Mouse (Mus musculus): ENCODE results near the gene Utp4.
"Not testable (repeated sequence)": the region's sequence is repeated elsewhere in the genome, so short reads cannot be mapped to it uniquely, and the experiment has no call there.

Gene Utp4

DNA sequence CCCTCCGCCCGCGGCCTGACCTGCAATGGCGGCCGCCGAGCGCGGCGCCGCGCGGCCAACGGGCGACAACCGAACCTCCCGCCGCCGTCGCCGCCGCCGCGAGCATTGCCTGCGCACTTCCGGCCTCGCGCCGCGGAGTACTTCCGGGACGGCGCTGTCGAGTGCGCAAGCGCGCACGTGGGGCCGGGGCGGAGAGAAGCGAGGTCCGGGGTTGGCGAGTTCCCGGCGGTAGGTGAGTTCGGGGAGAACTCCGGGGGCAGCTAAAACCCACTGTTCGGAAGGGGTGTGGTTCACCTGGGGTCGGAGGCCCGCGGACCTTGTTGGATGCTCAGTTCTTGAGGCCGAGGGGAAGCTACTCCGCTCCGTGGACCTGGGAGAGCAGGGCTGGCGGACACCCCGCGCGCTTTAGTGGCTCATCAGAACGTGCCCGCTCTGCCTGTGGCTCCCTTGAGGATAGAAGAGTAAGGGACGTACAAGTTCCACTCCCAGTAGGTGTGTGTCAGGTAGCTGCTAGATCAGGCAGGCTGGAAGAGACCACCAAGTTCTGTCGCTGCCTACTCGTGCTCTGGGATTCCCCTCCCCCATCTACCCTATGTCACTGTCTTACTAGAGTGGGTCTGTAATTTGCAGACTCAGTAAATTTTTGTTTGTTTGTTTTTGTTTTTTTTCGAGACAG is at the start of gene Utp4:
Utp4 (plus strand) TSS at position 156 of the 676 bp plus-strand sequence.
- peak; percentile 86 for DNase-seq (ENCODE audit: low read depth, low spot score)

DNA sequence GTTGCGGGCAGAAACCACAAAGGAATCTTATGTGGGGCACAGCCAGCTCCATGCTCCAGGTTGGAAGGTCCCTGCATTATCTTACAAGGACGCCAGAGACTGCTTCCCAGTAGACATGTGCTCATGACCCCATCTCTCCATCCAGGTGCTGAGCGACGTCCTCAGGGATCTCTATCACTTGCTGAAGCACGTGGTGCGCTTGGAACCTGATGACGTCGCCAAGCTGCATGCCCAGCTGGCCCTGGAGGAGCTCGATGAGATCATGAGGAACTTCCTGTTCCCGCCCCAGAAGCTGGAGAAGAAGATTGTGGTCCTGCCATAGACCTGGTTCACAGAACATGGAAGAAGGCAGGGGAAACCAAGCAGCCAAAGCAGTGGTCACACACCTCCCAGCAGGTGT is 43.4 kb upstream of the Utp4 start:
- DNase-seq (ENCODE audit: low read depth, low spot score): no peak

DNA sequence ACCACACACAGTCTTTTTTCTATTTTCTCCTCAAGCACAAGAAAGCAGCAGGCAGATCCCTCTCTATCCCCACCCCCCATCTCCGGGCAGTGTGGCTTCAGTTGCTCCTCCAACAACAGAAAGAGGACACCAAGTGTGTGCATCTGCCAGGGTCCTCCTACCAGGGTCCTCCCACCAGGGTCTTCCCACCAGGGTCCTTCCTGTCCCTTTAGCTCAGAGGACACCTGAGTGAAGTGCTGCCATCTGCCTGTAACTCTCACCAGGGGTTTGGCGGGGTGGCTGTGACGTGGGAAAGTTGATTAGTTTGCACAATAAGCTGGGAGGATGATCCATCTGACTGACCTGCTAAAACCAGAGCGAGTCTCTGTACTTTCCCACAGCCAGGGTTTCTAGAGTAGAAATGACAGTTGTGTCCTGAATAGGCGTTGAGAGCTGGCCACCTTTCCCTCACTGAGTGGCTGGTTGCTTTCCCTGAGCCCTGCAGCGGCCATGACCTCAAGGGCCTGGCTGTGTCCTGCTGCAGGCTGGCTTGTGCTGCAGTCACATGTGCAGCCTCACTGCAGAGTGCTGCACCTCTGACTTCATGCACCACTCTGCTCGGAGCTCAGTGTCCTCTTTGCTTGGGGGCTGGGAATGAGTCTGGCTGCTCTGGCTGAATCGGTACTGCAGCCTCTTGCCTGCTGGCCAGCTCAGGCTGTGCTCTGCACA is 38.7 kb upstream of the Utp4 start:
- DNase-seq (ENCODE audit: low read depth, low spot score): no peak

DNA sequence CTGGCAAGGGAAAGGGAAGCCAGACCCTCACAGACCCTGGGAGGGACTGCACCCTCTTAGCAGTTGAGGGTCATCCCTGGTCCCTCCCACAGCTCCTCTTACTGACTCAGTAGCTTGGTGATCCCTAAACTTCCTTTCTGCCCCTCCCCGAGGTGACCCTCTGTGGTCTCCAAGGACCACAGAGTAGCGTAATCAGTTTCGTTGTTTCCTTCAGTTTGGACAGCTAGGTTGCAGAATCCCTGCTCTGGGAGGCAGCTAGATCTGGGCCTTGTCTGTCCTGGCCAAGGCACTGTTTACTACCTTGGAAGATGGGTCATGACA is 38.2 kb upstream of the Utp4 start:
- no peak for DNase-seq (ENCODE audit: low read depth, low spot score)

DNA sequence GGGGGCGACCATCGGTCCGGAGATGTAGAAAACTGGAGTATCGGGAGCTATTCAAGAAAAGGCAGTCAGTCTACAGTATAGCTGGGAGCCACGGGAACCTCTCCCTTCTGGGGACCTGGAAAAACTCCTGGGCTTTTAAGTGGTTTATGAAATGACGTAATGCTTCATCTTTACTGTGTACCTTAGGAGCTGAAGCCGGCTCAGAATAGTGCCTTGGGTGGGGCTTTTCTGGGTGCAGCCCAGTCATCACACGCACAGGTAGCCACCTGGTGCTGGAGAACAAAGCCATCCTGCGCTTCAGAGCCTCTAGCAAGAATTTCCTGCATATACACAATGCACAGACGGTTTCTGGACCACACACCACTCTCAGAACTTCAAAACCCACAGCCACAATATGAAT is 30.6 kb upstream of the Utp4 start:
- DNase-seq (ENCODE audit: low read depth, low spot score): no peak

DNA sequence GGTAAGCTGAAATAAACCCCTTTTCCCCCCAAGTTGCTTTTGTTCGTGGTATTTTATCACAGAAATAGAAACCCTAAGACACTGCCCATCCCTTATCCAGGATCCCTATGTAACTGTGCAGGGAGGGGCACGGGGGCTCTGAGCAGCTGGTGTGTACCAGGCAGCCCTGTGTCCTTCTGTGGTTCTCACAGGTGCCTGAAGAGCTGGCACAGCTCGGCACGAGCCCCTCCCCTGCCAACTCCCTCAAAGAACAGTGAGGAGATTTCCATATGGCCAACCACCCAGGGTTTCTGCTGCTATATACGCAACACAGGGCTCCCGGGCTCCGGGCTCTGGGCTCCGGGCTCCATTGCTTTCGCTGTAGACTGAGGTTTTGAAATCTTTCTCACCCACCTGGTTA is 28.1 kb upstream of the Utp4 start:
- DNase-seq (ENCODE audit: low read depth, low spot score): no peak

DNA sequence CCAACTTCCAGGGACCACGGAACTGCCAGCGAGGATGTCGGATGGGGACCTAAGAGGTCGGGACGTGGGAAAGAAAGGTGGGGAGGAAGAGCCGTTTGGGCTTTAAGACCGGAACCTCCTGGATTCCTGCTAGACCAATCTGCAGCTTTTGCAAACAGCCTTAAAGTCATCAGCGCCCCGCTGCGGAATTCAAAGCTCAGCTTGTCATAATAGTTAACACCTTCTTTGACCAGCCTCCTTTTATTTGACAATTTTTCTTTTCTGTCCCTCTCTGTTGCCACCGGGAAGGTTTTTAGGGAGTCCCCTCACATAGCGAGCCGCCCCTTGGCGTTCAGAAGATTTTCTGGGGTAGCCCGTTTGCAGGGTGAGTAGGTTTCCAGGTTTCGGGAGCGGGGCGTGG is 23.4 kb upstream of the Utp4 start, which contains the start of gene Has3:
Has3 (plus strand) TSS at position 192 of the 400 bp plus-strand sequence.
- peak; percentile 35 for DNase-seq (ENCODE audit: low read depth, low spot score)

DNA sequence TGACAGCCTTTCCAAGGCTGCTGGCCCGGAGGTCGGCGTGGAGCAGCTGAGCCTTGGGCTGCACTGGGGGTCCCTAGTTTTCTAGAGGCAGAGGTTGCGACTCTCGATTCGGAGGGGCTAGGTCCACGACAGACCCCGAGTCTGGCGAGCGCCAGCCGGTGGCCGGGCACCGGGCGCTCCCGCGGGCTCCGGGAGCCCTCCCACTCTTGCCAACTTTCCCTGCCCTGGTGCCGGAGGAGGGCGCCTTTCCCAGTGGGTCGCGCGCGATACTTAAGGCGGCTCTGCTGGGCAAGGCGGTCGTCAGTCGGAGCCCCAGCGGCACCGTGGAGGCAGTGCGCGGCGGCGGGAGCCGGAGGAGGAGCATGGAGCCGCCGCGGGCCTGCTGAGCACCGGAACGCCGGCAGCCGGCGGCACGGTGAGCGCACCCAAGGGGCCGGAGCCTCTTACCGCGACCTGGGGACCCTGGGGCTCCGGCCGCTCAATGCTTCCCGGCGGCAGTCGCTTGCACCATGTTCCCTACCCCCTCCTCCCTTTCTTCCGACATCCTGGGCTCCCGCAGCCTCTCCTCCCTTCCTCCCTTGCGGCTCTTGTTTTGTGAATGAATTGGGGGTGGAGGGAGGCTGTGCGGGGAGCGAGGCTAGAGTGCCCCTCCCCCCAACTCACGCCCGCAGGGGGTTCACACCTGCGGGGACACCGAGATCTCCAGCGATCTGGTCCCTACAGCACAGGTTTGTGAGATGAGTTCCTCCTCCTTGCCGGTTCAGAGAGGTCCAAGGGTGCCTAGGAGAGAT is 22.7 kb upstream of the Utp4 start:
- peak; percentile 24 for DNase-seq (ENCODE audit: low read depth, low spot score)

DNA sequence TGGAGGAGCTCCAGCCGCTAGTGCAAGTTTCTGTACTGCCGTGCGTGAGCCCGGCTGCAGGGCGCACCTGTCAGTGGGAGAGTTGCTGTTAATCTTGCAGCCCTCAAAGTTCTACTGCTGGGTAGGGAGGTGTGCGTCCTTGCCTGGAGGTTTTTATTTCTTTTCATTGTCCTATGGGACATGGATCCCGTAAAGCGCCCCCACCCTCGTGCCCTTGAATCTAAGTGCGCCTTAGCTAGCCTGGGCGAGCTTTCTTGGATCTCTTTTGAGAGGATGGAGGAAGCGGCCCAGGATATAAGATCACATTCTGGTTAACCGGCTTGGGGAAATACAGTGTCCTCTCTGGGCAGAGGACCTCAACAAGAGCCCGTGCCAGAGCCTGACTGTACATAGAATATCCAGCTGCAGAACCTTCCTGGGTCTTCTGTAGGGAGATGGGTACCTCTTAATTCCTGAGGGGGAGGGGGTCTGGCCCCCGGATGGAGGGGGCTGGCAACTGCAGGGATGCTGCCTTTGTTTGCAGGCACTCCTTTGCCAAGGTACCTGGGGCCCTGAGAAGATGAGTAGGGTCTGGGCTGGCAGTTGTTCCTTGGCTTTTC is 22.0 kb upstream of the Utp4 start:
- no peak for DNase-seq (ENCODE audit: low read depth, low spot score)

DNA sequence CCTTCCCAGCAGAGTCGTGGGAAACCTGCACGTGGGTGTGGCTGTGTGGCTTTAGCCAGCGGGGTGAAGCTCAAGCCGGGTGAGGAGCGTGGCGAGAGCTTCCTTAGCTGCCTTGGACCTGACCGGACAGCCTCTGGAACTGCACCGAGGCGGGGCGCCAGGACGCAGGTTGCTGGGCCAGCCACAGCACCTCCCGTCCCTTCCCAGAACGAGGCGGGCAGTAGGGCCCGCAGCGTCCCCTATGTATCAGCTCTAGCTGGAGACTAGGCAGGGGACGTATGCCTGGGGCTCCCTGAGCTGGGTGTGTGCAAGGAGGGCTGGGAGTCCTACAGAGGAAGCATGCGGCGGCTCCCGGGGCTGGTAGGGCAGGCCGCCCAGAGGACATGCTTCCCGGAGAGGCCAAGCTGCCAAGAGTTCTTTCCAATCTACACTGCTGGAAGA is 21.5 kb upstream of the Utp4 start:
- peak; percentile 25 for DNase-seq (ENCODE audit: low read depth, low spot score)

DNA sequence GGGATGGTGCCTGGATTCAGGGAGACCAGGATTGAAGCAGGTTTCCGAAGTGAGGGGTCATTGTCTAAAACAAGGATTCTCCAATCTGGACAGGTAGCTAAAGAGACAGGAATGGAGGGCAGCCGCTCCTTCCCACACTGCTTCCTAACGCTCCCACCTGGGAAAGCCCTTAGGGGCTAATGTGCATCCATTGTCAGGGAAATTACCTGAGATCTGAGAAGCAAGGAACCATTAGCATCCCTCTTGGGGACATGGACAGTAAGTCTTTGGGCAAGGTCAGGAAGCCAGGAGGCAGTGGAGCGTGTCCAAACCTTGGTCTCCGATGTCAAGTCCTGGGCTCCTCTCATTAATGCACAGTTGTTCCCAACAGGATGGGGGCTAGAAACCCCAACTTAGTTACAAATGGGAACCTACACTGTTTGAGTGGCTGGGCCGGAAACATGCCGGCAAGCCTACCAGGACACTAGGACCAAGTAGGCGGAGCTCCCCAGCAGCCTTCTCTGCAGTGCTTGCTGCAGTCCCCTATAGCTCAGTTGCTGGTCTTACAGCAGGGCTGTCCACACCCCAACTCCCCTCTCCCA is 20.9 kb upstream of the Utp4 start:
- DNase-seq (ENCODE audit: low read depth, low spot score): no peak

DNA sequence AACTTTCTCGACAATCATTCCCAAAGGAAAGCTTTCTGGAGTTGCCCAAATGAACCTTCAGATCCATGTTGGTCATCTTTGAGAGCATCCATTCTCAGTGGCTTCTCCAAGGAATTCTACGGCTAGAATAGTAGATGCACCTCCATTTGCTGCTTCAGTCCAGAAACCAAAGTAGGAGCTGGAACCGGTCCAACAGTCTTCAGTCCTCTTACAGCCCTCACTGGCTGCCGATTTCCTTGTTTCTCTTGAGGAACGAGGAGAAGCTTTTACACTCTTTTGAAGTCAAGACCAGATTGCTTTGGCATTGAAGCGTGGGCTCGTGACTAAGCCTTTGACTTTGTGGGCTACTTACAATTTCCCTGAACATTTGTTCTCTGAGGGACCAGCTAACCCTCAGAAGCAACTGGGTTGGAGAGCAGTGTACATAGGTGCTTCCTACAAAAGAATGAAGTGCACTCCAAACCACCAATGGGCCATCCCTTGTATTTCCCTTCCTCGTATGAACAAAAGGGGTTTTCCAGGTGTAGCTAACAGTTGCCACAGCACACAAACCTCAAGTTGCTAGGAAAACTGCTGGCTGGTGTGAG is 13.2 kb upstream of the Utp4 start:
- no peak for DNase-seq (ENCODE audit: low read depth, low spot score)

DNA sequence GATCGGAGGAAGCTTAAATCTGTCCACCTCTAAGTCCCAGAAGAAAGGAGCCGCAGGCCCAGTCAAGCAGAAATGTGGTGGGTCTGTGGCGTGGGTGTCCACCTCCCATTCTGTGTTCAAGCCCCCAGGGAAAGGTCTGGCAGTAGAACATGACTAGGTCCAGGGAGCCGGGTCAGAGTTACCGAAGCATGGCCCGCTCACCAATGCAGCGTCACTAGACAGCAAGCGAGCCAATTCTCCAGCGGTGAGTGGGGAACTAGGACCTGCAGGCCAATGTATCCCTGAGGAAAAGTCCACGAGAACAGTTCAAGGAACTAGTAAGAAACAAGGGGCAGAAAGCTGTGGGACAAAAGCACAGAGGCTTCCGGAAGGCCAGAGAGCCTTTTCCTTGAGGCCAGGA is 9.3 kb upstream of the Utp4 start:
- not testable (repeated sequence) for DNase-seq (ENCODE audit: low read depth, low spot score)

DNA sequence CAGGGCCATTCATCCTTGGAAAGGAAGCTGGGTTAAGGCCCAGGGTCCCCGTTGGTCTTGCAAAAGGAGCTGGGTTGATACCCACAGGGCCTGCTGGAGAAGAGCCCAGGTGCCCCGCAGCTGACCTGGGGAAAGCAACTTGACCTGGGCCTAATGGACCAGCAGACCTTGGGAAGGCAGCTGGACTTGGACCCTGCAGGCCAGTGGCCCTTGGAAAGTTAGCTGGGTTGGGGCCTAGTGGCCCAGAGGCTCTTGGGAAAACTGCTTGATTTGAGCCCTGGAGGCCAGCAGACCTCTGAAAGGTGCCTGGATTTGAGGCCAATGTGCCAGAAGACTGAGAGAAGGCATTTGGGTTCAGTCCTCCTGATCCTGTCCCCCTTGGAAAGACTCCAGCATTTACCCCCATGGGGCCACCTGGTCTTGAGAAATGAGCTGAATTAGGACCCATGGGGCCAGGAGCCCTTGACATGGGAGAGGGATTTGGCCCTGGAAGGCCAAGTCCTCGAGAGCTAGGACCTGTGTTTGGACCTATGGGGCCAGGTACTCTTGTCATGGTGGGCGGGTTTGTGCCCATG is 8.5 kb upstream of the Utp4 start:
- not testable (repeated sequence) for DNase-seq (ENCODE audit: low read depth, low spot score)

DNA sequence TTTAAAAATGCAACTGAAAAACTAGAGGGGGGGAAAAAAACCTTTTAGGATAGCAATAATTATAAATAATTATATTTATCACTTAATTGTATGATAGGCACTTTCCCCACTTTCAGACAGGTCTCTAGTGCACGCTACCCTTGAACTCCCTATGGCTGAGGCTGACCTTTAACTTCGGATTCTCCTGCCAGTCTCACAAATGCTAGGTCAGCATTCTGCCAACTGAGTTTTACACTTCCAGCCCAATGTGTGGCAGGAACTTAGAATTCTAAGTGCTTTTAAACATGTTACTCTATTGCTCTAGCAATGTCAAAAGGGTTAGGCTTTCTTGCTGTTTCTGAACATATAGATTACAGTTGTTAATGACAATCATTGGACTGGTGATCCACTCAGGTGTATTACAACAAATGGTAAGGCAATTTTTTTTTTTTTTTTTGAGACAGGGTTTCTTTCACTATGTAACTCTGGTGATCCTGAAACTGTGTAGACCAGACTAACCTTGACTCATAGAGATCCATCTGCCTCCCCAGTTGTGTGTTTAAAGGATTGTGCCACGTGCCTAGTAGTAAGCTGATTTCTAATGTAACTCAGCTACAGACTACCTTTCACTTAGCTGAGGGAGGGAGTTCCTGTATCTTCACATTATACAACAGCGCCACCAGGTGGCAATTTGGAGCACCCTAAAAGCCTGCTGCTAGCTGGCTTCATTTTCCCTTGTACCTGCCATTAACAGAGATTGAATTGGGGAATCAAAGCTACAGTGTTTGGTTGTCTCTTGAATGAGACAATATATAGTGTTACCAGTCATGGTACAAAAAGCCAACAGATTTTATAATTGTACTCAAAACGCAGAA is 5.9 kb upstream of the Utp4 start:
- peak; percentile 81 for DNase-seq (ENCODE audit: low read depth, low spot score)

DNA sequence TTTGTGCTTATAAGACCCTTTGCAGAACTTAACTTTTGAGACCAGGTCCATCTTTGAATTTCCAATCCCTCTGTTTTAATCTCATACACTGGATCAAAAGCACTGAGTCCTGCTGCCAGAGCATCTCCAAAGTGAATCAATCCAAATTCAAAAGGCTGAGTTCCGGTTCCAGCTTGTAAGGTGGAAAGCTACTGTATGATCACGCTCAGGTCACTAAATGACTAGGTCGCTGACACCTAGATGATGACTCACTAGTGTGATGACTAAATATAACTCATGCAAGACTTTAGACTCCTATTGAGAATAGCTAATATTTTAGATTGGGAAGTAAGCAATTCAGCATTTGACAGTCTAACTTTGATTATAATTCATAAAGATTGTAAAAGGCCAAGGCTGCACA is 4.6 kb upstream of the Utp4 start:
- DNase-seq (ENCODE audit: low read depth, low spot score): no peak

DNA sequence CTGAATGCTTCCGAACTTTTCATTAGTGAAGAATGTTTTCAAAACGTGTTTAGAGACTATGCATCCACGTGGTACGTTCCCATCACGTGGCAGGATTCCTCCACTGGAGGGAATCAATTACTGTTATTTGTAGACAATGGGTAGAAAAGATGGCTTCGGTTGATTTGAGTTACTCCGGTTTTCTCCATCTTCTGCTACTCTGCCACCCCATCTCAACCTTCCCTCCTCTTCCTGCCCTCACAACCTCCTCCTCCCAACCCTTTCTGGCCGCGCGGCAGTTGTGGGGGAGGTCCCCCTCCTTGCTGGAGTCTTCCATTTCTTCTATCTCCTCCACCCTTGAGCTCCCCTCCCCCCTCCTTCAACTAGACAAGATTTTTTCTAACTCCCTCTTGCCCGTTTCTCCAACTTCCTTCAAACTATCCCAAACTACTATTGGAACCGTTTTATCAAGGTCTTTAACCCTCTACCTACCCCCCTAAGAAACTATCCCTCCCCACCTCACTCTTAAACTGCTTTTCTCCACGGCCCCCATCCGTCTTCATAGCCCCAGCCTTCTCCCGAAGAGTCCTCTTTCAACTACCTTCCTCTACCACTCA is 1.1 kb upstream of the Utp4 start:
- peak; percentile 35 for DNase-seq (ENCODE audit: low read depth, low spot score)

DNA sequence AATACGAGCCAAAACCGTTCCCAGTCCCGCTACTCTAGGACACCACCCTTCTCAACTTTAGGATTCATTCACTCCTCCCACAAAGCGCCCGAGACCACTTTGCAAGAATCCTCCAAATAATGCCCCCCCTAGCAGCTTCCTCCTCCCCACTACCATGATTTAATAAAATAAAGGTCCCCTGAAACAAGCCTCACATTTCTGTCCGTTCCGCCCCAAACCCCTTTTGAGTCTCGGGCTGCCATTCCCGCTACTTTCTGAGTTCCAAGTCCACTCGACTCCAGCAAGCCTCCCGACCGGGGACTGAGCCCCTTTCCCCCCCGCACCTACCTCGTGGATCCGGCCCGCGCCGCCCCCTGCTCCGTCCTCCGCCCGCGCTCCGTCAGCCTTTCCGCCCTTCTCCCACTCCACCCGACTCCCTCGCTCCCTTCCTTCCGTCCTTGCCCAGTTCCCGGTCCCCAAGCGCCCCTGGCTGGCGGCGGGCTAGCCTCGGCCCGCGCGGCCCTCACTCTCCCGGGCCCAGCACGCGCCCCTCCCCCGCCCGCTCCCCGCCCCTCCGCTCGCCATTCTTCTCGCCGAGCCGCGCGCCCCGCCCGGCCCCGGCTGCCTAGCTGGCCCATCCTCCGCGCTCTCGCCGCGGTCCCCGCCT is 507 bp upstream of the Utp4 start:
- DNase-seq (ENCODE audit: low read depth, low spot score): peak; percentile 19

DNA sequence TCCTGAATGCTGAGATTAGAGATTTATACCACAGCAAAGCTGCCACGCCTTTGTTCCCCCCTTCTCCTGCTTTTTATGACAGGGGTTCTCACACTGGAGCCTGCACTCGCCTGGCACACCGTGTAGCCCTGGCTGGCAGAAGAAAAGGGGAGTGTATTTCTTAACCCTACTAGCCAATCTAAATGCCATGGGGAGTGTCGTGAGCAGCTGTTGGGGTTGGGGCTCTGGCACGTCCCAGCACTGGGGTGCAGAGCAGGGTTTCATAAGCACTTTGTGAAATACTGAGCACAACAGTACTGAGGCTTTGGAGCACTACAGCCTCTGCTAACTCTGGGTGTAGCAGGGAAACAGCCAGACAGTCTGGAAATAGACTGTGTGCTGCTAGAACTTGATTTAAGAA is 6.0 kb downstream of the Utp4 start:
- DNase-seq (ENCODE audit: low read depth, low spot score): no peak

Data from forelimb bud, embryonic 11.5 days (tissue).